Mouse (Mus musculus) MEL (cell line): ENCODE data around the gene Dnal4. TPM values are rescaled to one million over a fixed set of nuclear protein-coding genes. Genes with fewer than 3 reads are reported as not detected.
A peak's percentile ranks its signal among the peaks of the same experiment; 100 is the strongest.

ENCODE experiments used
- DNase-seq: peaks from one replicate; pipeline ENCODE4 v3.0.0; 2011; ENCODE audit warnings: low read depth, low spot score
- H3K27ac ChIP-seq: 2 replicates; pipeline ENCODE4 v1.5.1; 2012; ENCODE audit warnings: low read depth, mild to moderate bottlenecking, control low read depth, low read length, moderate library complexity; ENCODE audit not compliant: control insufficient read depth
- H3K27me3 ChIP-seq, 2 experiments: fragments of 150-350 bp in 1 of 2; sonication (generic) in 1 of 2; 2 replicates each; pipeline ENCODE4 v1.6.1; 2012; ENCODE audit warnings: low read length in 2 of 2, mild to moderate bottlenecking in 2 of 2, improper control_type of control experiment in 1 of 2, moderate library complexity in 1 of 2; ENCODE audit not compliant: insufficient read depth in 2 of 2, control insufficient read depth in 1 of 2
- H3K36me3 ChIP-seq, 2 experiments: 2 replicates each; pipeline ENCODE4 v1.6.1; 2012 to 2014; ENCODE audit warnings: low read length in 2 of 2, improper control_type of control experiment in 1 of 2, inconsistent platforms in 1 of 2, mild to moderate bottlenecking in 1 of 2; ENCODE audit not compliant: insufficient read depth in 2 of 2, control insufficient read depth in 1 of 2
- H3K4me1 ChIP-seq, 2 experiments: fragments of 150-350 bp in 1 of 2; sonication (generic) in 1 of 2; 2 replicates each; pipeline ENCODE4 v1.6.1; 2012; ENCODE audit warnings: low read length in 2 of 2, improper control_type of control experiment in 1 of 2, mild to moderate bottlenecking in 1 of 2; ENCODE audit not compliant: insufficient read depth in 2 of 2, control insufficient read depth in 1 of 2
- H3K4me3 ChIP-seq, 2 experiments: fragments of 150-350 bp in 1 of 2; sonication (generic) in 1 of 2; 2 replicates each; pipeline ENCODE4 v1.5.1; 2012; ENCODE audit warnings: low read depth in 2 of 2, low read length in 2 of 2, mild to moderate bottlenecking in 2 of 2, moderate library complexity in 2 of 2, control low read depth in 1 of 2, improper control_type of control experiment in 1 of 2; ENCODE audit not compliant: control insufficient read depth in 1 of 2, insufficient read depth in 1 of 2
- H3K79me2 ChIP-seq: 2 replicates; pipeline ENCODE4 v1.6.1; 2012; ENCODE audit warnings: mild to moderate bottlenecking, low read length, moderate library complexity; ENCODE audit not compliant: control insufficient read depth, poor library complexity, insufficient read depth
- H3K9ac ChIP-seq: 2 replicates; pipeline ENCODE4 v1.6.1; 2012; ENCODE audit warnings: low read depth, mild to moderate bottlenecking, control low read depth, low read length, moderate library complexity; ENCODE audit not compliant: control insufficient read depth, poor library complexity, severe bottlenecking
- H3K9me3 ChIP-seq: fragments of 150-350 bp; sonication (generic); replicated peaks from 2 replicates; pipeline ENCODE4 v1.6.1; 2012; ENCODE audit warnings: mild to moderate bottlenecking, low read length, improper control_type of control experiment, moderate library complexity; ENCODE audit not compliant: insufficient read depth
- BHLHE40 ChIP-seq: IDR thresholded peaks from 2 replicates; pipeline ENCODE4 v1.6.1; 2012; ENCODE audit warnings: low read depth, mild to moderate bottlenecking, inconsistent platforms, low read length, improper control_type of control experiment, borderline replicate concordance
- CHD2 ChIP-seq: IDR thresholded peaks from 2 replicates; pipeline ENCODE4 v1.6.1; 2011; ENCODE audit warnings: low read length, improper control_type of control experiment
- CTCF ChIP-seq, 3 experiments: IDR thresholded peaks in 2 of 3; conservative IDR thresholded peaks in 1 of 3; 2 replicates each; pipeline ENCODE4 v1.5.1; 2011 to 2012; ENCODE audit warnings: low read length in 3 of 3, low read depth in 2 of 3, mild to moderate bottlenecking in 2 of 3, improper control_type of control experiment in 1 of 3, inconsistent platforms in 1 of 3, mixed read lengths in 1 of 3, moderate library complexity in 1 of 3; ENCODE audit not compliant: control insufficient read depth in 1 of 3, insufficient read depth in 1 of 3, poor library complexity in 1 of 3, severe bottlenecking in 1 of 3
- ELF1 ChIP-seq: IDR thresholded peaks from 2 replicates; pipeline ENCODE4 v1.6.1; 2014; ENCODE audit warnings: low read depth, mild to moderate bottlenecking, inconsistent platforms, low read length, improper control_type of control experiment, moderate library complexity
- EP300 ChIP-seq, 2 experiments: IDR thresholded peaks; 2 replicates each; pipeline ENCODE4 v1.6.1; 2011; ENCODE audit warnings: improper control_type of control experiment in 2 of 2, low read length in 2 of 2, low read depth in 1 of 2, mild to moderate bottlenecking in 1 of 2
- ETS1 ChIP-seq: IDR thresholded peaks from 2 replicates; pipeline ENCODE4 v1.6.1; 2012; ENCODE audit warnings: low read depth, mild to moderate bottlenecking, inconsistent platforms, low read length, improper control_type of control experiment, moderate library complexity
- GABPA ChIP-seq: IDR thresholded peaks from 2 replicates; pipeline ENCODE4 v1.6.1; 2012; ENCODE audit warnings: low read depth, mild to moderate bottlenecking, inconsistent platforms, low read length, improper control_type of control experiment, moderate library complexity
- GATA1 ChIP-seq: IDR thresholded peaks from 2 replicates; pipeline ENCODE4 v1.6.1; 2011; ENCODE audit warnings: low read depth, low read length, improper control_type of control experiment
- KAT2A ChIP-seq: conservative IDR thresholded peaks from 2 replicates; pipeline ENCODE4 v1.6.1; 2012; ENCODE audit warnings: low read depth, low read length, improper control_type of control experiment, inconsistent platforms
- MAZ ChIP-seq: IDR thresholded peaks from 2 replicates; pipeline ENCODE4 v1.6.1; 2012; ENCODE audit warnings: low read depth, mild to moderate bottlenecking, inconsistent platforms, low read length, improper control_type of control experiment
- MEF2A ChIP-seq: IDR thresholded peaks from 2 replicates; pipeline ENCODE4 v1.6.1; 2014; ENCODE audit warnings: low read depth, mild to moderate bottlenecking, inconsistent platforms, low read length, improper control_type of control experiment; ENCODE audit not compliant: poor library complexity, insufficient replicate concordance, severe bottlenecking; ENCODE audit errors: extremely low read depth
- MXI1 ChIP-seq: IDR thresholded peaks from 2 replicates; pipeline ENCODE4 v1.6.1; 2011; ENCODE audit warnings: mild to moderate bottlenecking, low read depth, low read length, improper control_type of control experiment
- NELFE ChIP-seq: IDR thresholded peaks from 2 replicates; pipeline ENCODE4 v1.6.1; 2011; ENCODE audit warnings: low read depth, low read length, improper control_type of control experiment
- NRF1 ChIP-seq: IDR thresholded peaks from 2 replicates; pipeline ENCODE4 v1.6.1; 2014; ENCODE audit warnings: low read depth, mild to moderate bottlenecking, inconsistent platforms, low read length, improper control_type of control experiment, moderate library complexity; ENCODE audit not compliant: poor library complexity, insufficient read depth, severe bottlenecking
- POLR2A ChIP-seq, 2 experiments: IDR thresholded peaks; 2 replicates each; pipeline ENCODE4 v1.6.1; 2011 to 2012; ENCODE audit warnings: low read length in 2 of 2, mild to moderate bottlenecking in 2 of 2, control low read depth in 1 of 2, improper control_type of control experiment in 1 of 2, low read depth in 1 of 2, moderate library complexity in 1 of 2; ENCODE audit not compliant: control insufficient read depth in 1 of 2, insufficient read depth in 1 of 2, poor library complexity in 1 of 2
- RAD21 ChIP-seq: IDR thresholded peaks from 2 replicates; pipeline ENCODE4 v1.6.1; 2011; ENCODE audit warnings: mild to moderate bottlenecking, low read depth, low read length, improper control_type of control experiment
- RCOR1 ChIP-seq: IDR thresholded peaks from 2 replicates; pipeline ENCODE4 v1.6.1; 2012; ENCODE audit warnings: low read depth, mild to moderate bottlenecking, inconsistent platforms, low read length, improper control_type of control experiment
- SIN3A ChIP-seq: IDR thresholded peaks from 2 replicates; pipeline ENCODE4 v1.6.1; 2012; ENCODE audit warnings: low read length, improper control_type of control experiment, inconsistent platforms
- TBP ChIP-seq: IDR thresholded peaks from 2 replicates; pipeline ENCODE4 v1.8.0; 2011; ENCODE audit warnings: low read depth, low read length, improper control_type of control experiment
- USF1 ChIP-seq: IDR thresholded peaks from 2 replicates; pipeline ENCODE4 v1.6.1; 2014; ENCODE audit warnings: low read depth, mild to moderate bottlenecking, inconsistent platforms, low read length, improper control_type of control experiment, moderate library complexity
- ZC3H11A ChIP-seq: IDR thresholded peaks from 2 replicates; pipeline ENCODE4 v1.6.1; 2012; ENCODE audit warnings: low read depth, mild to moderate bottlenecking, inconsistent platforms, low read length, improper control_type of control experiment
- ZKSCAN1 ChIP-seq: IDR thresholded peaks from 2 replicates; pipeline ENCODE4 v1.6.1; 2012; ENCODE audit warnings: low read depth, mild to moderate bottlenecking, inconsistent platforms, low read length, improper control_type of control experiment, moderate library complexity
- ZMIZ1 ChIP-seq: IDR thresholded peaks from 2 replicates; pipeline ENCODE4 v1.6.1; 2012; ENCODE audit warnings: low read depth, mild to moderate bottlenecking, inconsistent platforms, low read length, improper control_type of control experiment, moderate library complexity
- ZNF384 ChIP-seq: IDR thresholded peaks from 2 replicates; pipeline ENCODE4 v1.6.1; 2012; ENCODE audit warnings: low read depth, mild to moderate bottlenecking, inconsistent platforms, low read length, improper control_type of control experiment
- polyA plus RNA-seq, 2 experiments: library from polyadenylated mRNA; stranded (reverse) in 1 of 2; unstranded in 1 of 2; fragments of >175 nt in 1 of 2; fragments of >200 nt in 1 of 2; gene quantifications; 2 replicates each; pipeline versions ENCODE4 v1.2.1 to v1.2.4; 2012; ENCODE audit warnings: low replicate concordance in 2 of 2, low read depth in 1 of 2; ENCODE audit not compliant: insufficient read length in 2 of 2, insufficient read depth in 1 of 2, missing spikeins in 1 of 2
- total RNA-seq: library from RNA; depleted of rRNA; stranded (reverse); fragments of 300-350 nt; gene quantifications from 2 replicates; pipeline ENCODE4 v1.2.3, GENCODE M21; 2012

Dnal4 gene
- total and polyA plus RNA-seq, 3 experiments: 19.5 to 30.0 TPM; not detected in 1

DNA sequence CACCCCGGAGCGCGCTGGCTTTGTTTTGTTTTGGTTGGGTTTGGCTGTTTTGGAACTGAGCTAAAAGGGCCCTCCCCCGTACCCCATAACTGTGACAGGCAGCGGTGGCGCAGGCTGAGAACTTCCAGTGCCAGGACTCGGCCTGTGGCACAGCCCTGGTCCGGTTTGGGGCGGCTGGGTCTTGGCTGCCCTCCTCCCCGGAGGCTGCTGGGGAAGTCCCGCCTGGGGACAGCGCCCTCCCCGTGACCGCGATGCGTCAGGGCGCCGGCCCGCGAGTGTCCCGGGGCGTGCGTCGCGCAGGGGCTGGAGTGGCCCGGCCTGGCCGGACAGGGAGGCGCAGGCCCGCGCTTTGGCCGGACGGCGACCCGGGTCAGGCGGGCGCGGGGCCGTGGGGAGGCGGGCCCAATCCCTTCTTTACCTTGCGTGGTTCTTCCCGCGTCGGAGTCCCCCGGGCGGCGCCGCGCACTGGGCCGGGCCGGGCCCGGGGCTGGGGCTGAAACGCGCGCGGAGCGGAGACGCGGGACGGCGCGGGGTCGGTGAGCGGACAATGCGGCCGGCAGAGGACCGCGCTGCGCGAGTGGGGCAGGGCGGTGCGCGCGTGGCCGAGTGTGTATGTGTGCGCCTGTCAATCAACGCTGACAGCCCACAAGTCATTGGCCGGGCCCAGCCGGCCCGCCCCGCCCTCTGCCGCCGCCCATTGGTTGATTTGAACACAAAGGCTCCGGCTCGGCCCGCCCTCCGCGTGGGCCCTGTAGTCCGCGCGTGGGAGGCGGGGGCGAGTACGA lies 35.5 kb downstream of the Dnal4 start, which contains the start of gene Sun2 (continued):
- no peak for TF ChIP-seq KAT2A
- TF ChIP-seq NRF1: peak; percentile 31; the same call in 1 of the 2 replicates
- no peak for TF ChIP-seq RAD21
- peak; percentile 44; the same call in 1 of the 2 replicates for TF ChIP-seq NELFE
- no peak for TF ChIP-seq ZKSCAN1
- TF ChIP-seq USF1: no peak
- TF ChIP-seq MAZ: no peak
- TF ChIP-seq ZNF384: no peak
- TF ChIP-seq ZMIZ1: no peak
- TF ChIP-seq ELF1: no peak
- no peak for TF ChIP-seq TBP
- no peak for TF ChIP-seq MEF2A
- no peak for TF ChIP-seq GATA1
- no peak for TF ChIP-seq ETS1
- TF ChIP-seq CHD2: no peak; the same call in 1 of the 2 replicates
- TF ChIP-seq GABPA: no peak
- no peak for TF ChIP-seq ZC3H11A

- Histone ChIP-seq H3K36me3 (peaks cover 0 to 11% of the 10 kb centered on the region in 2 experiments; a peak in 3 of 4 replicates), H3K4me3 (peak overlapping the region; percentile 65 to 82), H3K27me3 (no peaks in the 10 kb centered on the region), H3K79me2 (no peaks in the 10 kb centered on the region; the same call in 1 of the 2 replicates), H3K27ac (no peak overlapping the region), H3K4me1 (peaks cover 0 to 16% of the 10 kb centered on the region in 2 experiments; a peak in 2 of 4 replicates), H3K9ac (peak overlapping the region; percentile 71), H3K9me3 (no peaks in the 10 kb centered on the region)
- peak; percentile 54 for DNase-seq
- TF ChIP-seq RAD21 (no peak), POLR2A (IDR thresholded peaks at IDR 0.05; ENCODE audit: control insufficient read depth in 1 of 2, insufficient read depth in 1 of 2, low read depth in 1 of 2, low read length in 2 of 2, poor library complexity in 1 of 2) (peak in 1 of 2 experiments; percentile 14; a peak in 1 of 4 replicates), EP300 (IDR thresholded peaks at IDR 0.05; ENCODE audit: low read depth in 1 of 2, low read length in 2 of 2) (no peak), ZKSCAN1 (no peak), RCOR1 (no peak), ZNF384 (no peak), MXI1 (no peak), TBP (no peak), MEF2A (no peak), BHLHE40 (no peak), CTCF (IDR thresholded peaks at IDR 0.05 in 2 of 3, conservative IDR thresholded peaks at IDR 0.05 in 1 of 3; ENCODE audit: control insufficient read depth in 1 of 3, insufficient read depth in 1 of 3, low read depth in 2 of 3, low read length in 3 of 3, poor library complexity in 1 of 3, severe bottlenecking in 1 of 3) (no peak), GATA1 (peak; percentile 24; the same call in 1 of the 2 replicates), SIN3A (0 out of 2 replicates have a peak, but pooled peaks have one; percentile 25)
Observed at GRCm38 (mm10) chr15:79741173-79741858, 36.3 kb downstream of the Dnal4 start.
